Mouse (Mus musculus): ENCODE results near the gene Igtp. TPM values are rescaled to one million over a fixed set of nuclear protein-coding genes. Genes with fewer than 3 reads are reported as not detected.
"Not testable (repeated sequence)": the region's sequence is repeated elsewhere in the genome, so short reads cannot be mapped to it uniquely, and the experiment has no call there.

Gene Igtp
- total RNA-seq (2021): under 1 TPM; 0.66 to 0.79 TPM

- intact Hi-C loops (cut with DNase I): not testable (repeated sequence)
- DNase-seq: peak; percentile 36
Observed at GRCm38 (mm10) chr11:58199229-58200037, at the start of gene Igtp, which contains the start of gene Irgm2. Igtp (plus strand) TSS chr11:58199556. Irgm2 (plus strand) TSS chr11:58199618.

- no peak for DNase-seq
- intact Hi-C loops (cut with DNase I): no loop called here
Observed at GRCm38 (mm10) chr11:58155458-58155857, 43.9 kb upstream of the Igtp start.

- intact Hi-C loops (cut with DNase I): no loop called here
- no peak for DNase-seq
Observed at GRCm38 (mm10) chr11:58156871-58157270, 42.5 kb upstream of the Igtp start.

GRCm38 (mm10) chr11:58165072-58165471, 34.3 kb upstream of the Igtp start:
- no peak for DNase-seq
- intact Hi-C loops (cut with DNase I): no loop called here

GRCm38 (mm10) chr11:58167822-58168166, 31.6 kb upstream of the Igtp start:
- intact Hi-C loops (cut with DNase I): no loop called here
- no peak for DNase-seq

- intact Hi-C loops (cut with DNase I): no loop called here
- peak; percentile 87 for DNase-seq
Observed at GRCm38 (mm10) chr11:58168167-58168915, 31.0 kb upstream of the Igtp start, which contains the start of gene Gemin5. Gemin5 (minus strand) TSS chr11:58168539.

- intact Hi-C loops (cut with DNase I): no loop called here
Observed at GRCm38 (mm10) chr11:58169666-58170065, 29.7 kb upstream of the Igtp start.

GRCm38 (mm10) chr11:58171459-58172091, 27.8 kb upstream of the Igtp start, which contains the start of gene Mrpl22:
Mrpl22 (plus strand) TSS chr11:58171661.
- peak; percentile 97 for DNase-seq
- intact Hi-C loops (cut with DNase I): no loop called here

More at GRCm38 (mm10) chr11:58169666-58170065, 29.7 kb upstream of the Igtp start:
- DNase-seq: no peak

- peak; percentile 59 for DNase-seq
- intact Hi-C loops (cut with DNase I): loop anchor here (5.0 kb wide), 2 partner anchors 43 to 123 kb away; no protein-coding TSS in a partner anchor
Observed at GRCm38 (mm10) chr11:58179563-58179962, 19.8 kb upstream of the Igtp start.

- intact Hi-C loops (cut with DNase I): loop anchor here (5.0 to 10.0 kb wide), 3 partner anchors 42 to 315 kb away; partner anchors contain the start of gene Olfr332
Observed at GRCm38 (mm10) chr11:58179986-58180385, 19.4 kb upstream of the Igtp start.

GRCm38 (mm10) chr11:58180756-58181155, 18.6 kb upstream of the Igtp start:
- no peak for DNase-seq
- intact Hi-C loops (cut with DNase I): loop anchor here (10.0 kb wide), 1 partner anchor 314 kb away; the partner anchor contains the start of gene Olfr332

More at GRCm38 (mm10) chr11:58179986-58180385, 19.4 kb upstream of the Igtp start:
- not testable (repeated sequence) for DNase-seq

GRCm38 (mm10) chr11:58183579-58183978, 15.8 kb upstream of the Igtp start:
- intact Hi-C loops (cut with DNase I): loop anchor here (10.0 kb wide), 1 partner anchor 311 kb away; the partner anchor contains the start of gene Olfr332
- no peak for DNase-seq

- no peak for DNase-seq
- intact Hi-C loops (cut with DNase I): loop anchor here (10.0 kb wide), 1 partner anchor 305 kb away; the partner anchor contains the start of gene Olfr332
Observed at GRCm38 (mm10) chr11:58189675-58190074, 9.7 kb upstream of the Igtp start.

- intact Hi-C loops (cut with DNase I): no loop called here
- DNase-seq: no peak
Observed at GRCm38 (mm10) chr11:58193326-58193725, 6.0 kb upstream of the Igtp start.

GRCm38 (mm10) chr11:58193860-58194520, 5.4 kb upstream of the Igtp start:
- intact Hi-C loops (cut with DNase I): no loop called here
- no peak for DNase-seq

GRCm38 (mm10) chr11:58198663-58199062, 693 bp upstream of the Igtp start:
- DNase-seq: no peak
- intact Hi-C loops (cut with DNase I): no loop called here

- intact Hi-C loops (cut with DNase I): no loop called here
- no peak for DNase-seq
Observed at GRCm38 (mm10) chr11:58200226-58200625, 870 bp downstream of the Igtp start.

- intact Hi-C loops (cut with DNase I): no loop called here
- DNase-seq: peak; percentile 58
Observed at GRCm38 (mm10) chr11:58201052-58201451, 1.7 kb downstream of the Igtp start.

GRCm38 (mm10) chr11:58210321-58210886, 11.0 kb downstream of the Igtp start:
- intact Hi-C loops (cut with DNase I): no loop called here
- no peak for DNase-seq

All from left cerebral cortex, postnatal 4 days (tissue).